ENCODE assay signal across 15 mouse cellular contexts in genomic region chr4:119189864-119190263, GRCm38 (mm10). TPM values are rescaled to one million over a fixed set of nuclear protein-coding genes. Genes with fewer than 3 reads are reported as not detected.
DNase-seq lines count a peak whose midpoint lies in the region; ATAC-seq and TF ChIP-seq lines count a peak whose summit lies in the region.
"Had no signal": no experiment of that assay in that cellular context is flagged by ENCODE, and none has a peak within 500 bp of the region (broad histone marks: within the 10 kb centered on the region; RNA-seq: fewer than 3 reads in every experiment).

Gene Ermap (minus strand): TSS chr4:119190011.

- peak; percentile 69; the same call in 1 of the 2 replicates for ATAC-seq in heart, embryonic 13.5 days (ENCODE audit: extremely low read depth, insufficient number of reproducible peaks, low FRiP score, low TSS enrichment)
- ATAC-seq in hematopoietic stem cell, adult 5-6 weeks (replicated peaks in 1 of 2; ENCODE audit: insufficient read depth in 1 of 2, low FRiP score in 2 of 2, low TSS enrichment in 1 of 2, low read depth in 1 of 2, poor library complexity in 2 of 2, severe bottlenecking in 2 of 2), result no peak
- no peak for ATAC-seq in frontal cortex, adult (ENCODE audit: low TSS enrichment)
- no peak for ATAC-seq in cerebellum, adult (ENCODE audit: insufficient number of reproducible peaks, low FRiP score, low TSS enrichment)
- ATAC-seq: forebrain, embryonic 13.5 days had no signal

- peak within 1 kb of the TSS; percentile 31 for H3K4me3 ChIP-seq in heart, embryonic 13.5 days
- H3K4me3 ChIP-seq in heart, adult 2 months, result no peak within 1 kb of the TSS
- H3K4me3 ChIP-seq: forebrain, embryonic 13.5 days; limb, embryonic 10.5 days had no signal

- peaks cover 12% of the 10 kb centered on the region; the same call in 1 of the 2 replicates for H3K27me3 ChIP-seq in heart, embryonic 13.5 days (replicated peaks)
- H3K27me3 ChIP-seq in heart, adult 2 months (ENCODE audit: control insufficient read depth, insufficient read depth, low read length), result no peaks in the 10 kb centered on the region

- DNase-seq in heart, adult 2 months, result no peak
- DNase-seq in MEL-GATA-1-ER (ENCODE audit: extremely low read depth, low read depth), result peak; percentile 87
- DNase-seq in spleen, postnatal 10 days (ENCODE audit: low spot score in 2 of 2), result peak; percentile 71 to 80
- DNase-seq in gastrocnemius, adult 18-20 months (ENCODE audit: low spot score), result no peak
- DNase-seq: adrenal gland, postnatal 10 days; cerebellum, adult 2 months; heart, postnatal 4 days; kidney, adult 2 months; right cerebral cortex, postnatal 25 days had no signal

- peak within 1 kb of the TSS; percentile 41 for H3K4me2 ChIP-seq in heart, embryonic 13.5 days
- H3K4me2 ChIP-seq: forebrain, embryonic 13.5 days had no signal

- peak within 1 kb of the TSS; percentile 63; the same call in 1 of the 2 replicates for H3K9ac ChIP-seq in heart, embryonic 13.5 days
- no peak within 1 kb of the TSS for H3K9ac ChIP-seq in heart, adult 2 months (ENCODE audit: low read depth, low read length)
- H3K9ac ChIP-seq: forebrain, embryonic 13.5 days had no signal

- no peaks in the 10 kb centered on the region for H3K9me3 ChIP-seq in heart, embryonic 13.5 days
- H3K9me3 ChIP-seq: forebrain, embryonic 13.5 days; limb, embryonic 10.5 days had no signal

- peaks cover 8% of the 10 kb centered on the region; the same call in 1 of the 2 replicates for H3K4me1 ChIP-seq in heart, embryonic 13.5 days
- no peaks in the 10 kb centered on the region for H3K4me1 ChIP-seq in heart, adult 2 months (ENCODE audit: control insufficient read depth, insufficient read depth, low read length)
- H3K4me1 ChIP-seq: forebrain, embryonic 13.5 days; limb, embryonic 10.5 days had no signal

- H3K36me3 ChIP-seq in heart, embryonic 13.5 days, result no peaks in the 10 kb centered on the region
- no peaks in the 10 kb centered on the region for H3K36me3 ChIP-seq in heart, adult 2 months (ENCODE audit: control insufficient read depth, insufficient read depth, low read length)
- H3K36me3 ChIP-seq: limb, embryonic 10.5 days had no signal

- TF ChIP-seq POLR2A in heart, adult 2 months (IDR thresholded peaks at IDR 0.05; ENCODE audit: insufficient read depth, low read depth, low read length), result no peak

- intact Hi-C loops in heart, adult 2 months (cut with DNase I), result no loop called here

- H3K79me2 ChIP-seq in heart, adult 2 months (replicated peaks; ENCODE audit: control insufficient read depth, insufficient read depth, low read length), result no peaks in the 10 kb centered on the region

- peak within 1 kb of the TSS; percentile 48 for H3K27ac ChIP-seq in heart, embryonic 13.5 days (replicated peaks)
- H3K27ac ChIP-seq in heart, adult 2 months, result no peak within 1 kb of the TSS
- H3K27ac ChIP-seq: forebrain, embryonic 13.5 days; limb, embryonic 10.5 days had no signal

- TF ChIP-seq CTCF in heart, adult 2 months (IDR thresholded peaks at IDR 0.05), result no peak

- 54% methylated on average over 6 of the region's 6 CpGs for WGBS in heart, embryonic 13.5 days
- WGBS in heart, adult 2 months, result 72% methylated on average over 6 of the region's 6 CpGs

- no peak for TF ChIP-seq EP300 in heart, adult 2 months (IDR thresholded peaks at IDR 0.05; ENCODE audit: insufficient read depth, low read depth, low read length)

RNA-seq across cellular contexts. Expression of gene Ermap, which starts in this region (rescaled TPM):
- 11.5 and 16.0 TPM in 2 replicates for polyA plus RNA-seq in heart, embryonic 13.5 days (2015; fragmentation: Nextera tagmentation; extraction: Ambion mirVana)
- total RNA-seq in heart, adult 2 months (2021), result under 1 TPM in 1 of 2 experiments, not detected in 1; 0.09 TPM
- polyA plus RNA-seq in heart, adult 2 months (2012; rRNA removed), result 0.10 and 0.20 TPM in 2 replicates
- total RNA-seq in hematopoietic stem cell, adult 5-6 weeks (2017), result 4.3 and 38.1 TPM in 2 replicates
- total RNA-seq in gastrocnemius, adult 18-20 months (2021), result not detected

Comparison
In these comparisons a context has a peak if more than half of its experiments do, and no peak if none do; other contexts are left out.
1. RNA of gene Ermap (polyA plus RNA-seq): 11.5 to 16.0 TPM in heart, embryonic 13.5 days; 0.10 to 0.20 TPM in heart, adult 2 months; every median in the first group is over 10 times any median in the second.
2. DNase-seq: peak in MEL-GATA-1-ER (single experiment) and spleen, postnatal 10 days (2 of 2); none in heart, adult 2 months (0 of 2) and gastrocnemius, adult 18-20 months (single experiment).